Mouse (Mus musculus): ENCODE data around the gene Ackr3.

- TF ChIP-seq CTCF (IDR thresholded peaks at IDR 0.05; ENCODE audit: low read depth, low read length) (no peak), POLR2AphosphoS5 (IDR thresholded peaks at IDR 0.05; ENCODE audit: insufficient replicate concordance, low read depth, low read length) (no peak)
Observed at GRCm38 (mm10) chr1:90177565-90177964, 26.2 kb upstream of the Ackr3 start.

Data from G1E (cell line).